Mouse (Mus musculus): Measurements from ENCODE around the gene Grik4. TPM values are rescaled to one million over a fixed set of nuclear protein-coding genes. Genes with fewer than 3 reads are reported as not detected.

The Grik4 gene
- total and polyA plus RNA-seq, 3 experiments = not detected

DNA sequence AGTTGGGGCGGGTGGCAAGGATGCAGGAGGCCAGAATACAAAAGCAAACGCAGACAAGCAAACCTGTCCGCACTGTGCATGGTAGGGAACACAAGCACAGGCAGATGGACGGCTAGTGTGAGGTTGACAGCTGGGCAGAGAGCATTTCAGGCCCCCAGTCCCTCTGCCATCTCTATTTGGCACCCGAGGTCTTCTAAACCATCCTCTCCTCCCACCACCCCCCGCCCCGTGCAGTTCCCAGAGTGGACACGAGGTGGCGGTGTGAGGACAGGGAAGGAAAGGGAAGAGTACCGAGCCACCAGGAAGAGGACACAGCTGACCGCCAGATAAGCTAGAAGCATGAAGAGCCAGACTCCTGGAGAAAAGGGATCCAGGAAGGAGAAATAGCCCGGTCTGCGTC lies 394.2 kb downstream of the Grik4 start:
- dilution Hi-C loops (cut with MboI; ENCODE audit: extremely low pct_ligation_motif_present, extremely low pct_unique_long_range_greater_than_20kb, low sequenced_read_pairs) = no loop called here
- peak; percentile 26 for DNase-seq (ENCODE audit: extremely low read depth)
- H3K4me2 ChIP-seq (ENCODE audit: insufficient read depth, low read depth, poor library complexity, severe bottlenecking) = peak overlapping the region; percentile 22; the same call in 1 of the 2 replicates
- no peak overlapping the region for H3K27ac ChIP-seq (ENCODE audit: insufficient read depth, low read depth)
- H3K4me1 ChIP-seq (ENCODE audit: control insufficient read depth in 1 of 2, insufficient read depth in 2 of 2) = peaks cover 0 to 5% of the 10 kb centered on the region in 2 experiments; a peak in 3 of 4 replicates
- no peaks in the 10 kb centered on the region for H3K9me3 ChIP-seq (replicated peaks; ENCODE audit: low read length)
- no peak overlapping the region for H3K9ac ChIP-seq (ENCODE audit: insufficient read depth, low read depth)
- peaks cover 57% of the 10 kb centered on the region for H3K27me3 ChIP-seq (replicated peaks)
- H3K79me2 ChIP-seq (replicated peaks; ENCODE audit: control insufficient read depth, extremely low read depth, insufficient read depth, poor library complexity, severe bottlenecking) = no peaks in the 10 kb centered on the region
- H3K36me3 ChIP-seq (replicated peaks in 1 of 2; ENCODE audit: control insufficient read depth in 1 of 2, insufficient read depth in 1 of 2, low read length in 1 of 2) = no peaks in the 10 kb centered on the region
- in situ Hi-C loops (cut with MboI; ENCODE audit: low pct_ligation_motif_present, low pct_unique_long_range_greater_than_20kb, low sequenced_read_pairs) = loop anchor here (25.0 kb wide), 1 partner anchor 387 kb away; the partner anchor contains the start of gene Grik4
- H3K4me3 ChIP-seq (replicated peaks in 1 of 3; ENCODE audit: low read depth in 2 of 3, low read length in 2 of 3, poor library complexity in 1 of 3) = no peak overlapping the region
- TF ChIP-seq NELFE (IDR thresholded peaks at IDR 0.05; ENCODE audit: low read depth, low read length) (peak; percentile 11; the same call in 1 of the 2 replicates), CHD1 (IDR thresholded peaks at IDR 0.05; ENCODE audit: low read depth, low read length) (no peak), USF1 (IDR thresholded peaks at IDR 0.05; ENCODE audit: low read depth, low read length) (no peak), JUN (IDR thresholded peaks at IDR 0.05; ENCODE audit: insufficient read depth, low read depth, low read length) (no peak), ELF1 (IDR thresholded peaks at IDR 0.05; ENCODE audit: low read depth, low read length) (peak; percentile 51; the same call in 1 of the 2 replicates), RAD21 (IDR thresholded peaks at IDR 0.05; ENCODE audit: low read depth, low read length) (peak; percentile 62), CTCF (conservative IDR thresholded peaks at IDR 0.05 in 1 of 2, IDR thresholded peaks at IDR 0.05 in 1 of 2; ENCODE audit: low read depth in 2 of 2, low read length in 2 of 2) (peak; percentile 40 to 80), MAZ (IDR thresholded peaks at IDR 0.05; ENCODE audit: low read depth, low read length) (peak; percentile 85; the same call in 1 of the 2 replicates), SMC3 (IDR thresholded peaks at IDR 0.05; ENCODE audit: low read depth, low read length) (peak; percentile 74)

DNA sequence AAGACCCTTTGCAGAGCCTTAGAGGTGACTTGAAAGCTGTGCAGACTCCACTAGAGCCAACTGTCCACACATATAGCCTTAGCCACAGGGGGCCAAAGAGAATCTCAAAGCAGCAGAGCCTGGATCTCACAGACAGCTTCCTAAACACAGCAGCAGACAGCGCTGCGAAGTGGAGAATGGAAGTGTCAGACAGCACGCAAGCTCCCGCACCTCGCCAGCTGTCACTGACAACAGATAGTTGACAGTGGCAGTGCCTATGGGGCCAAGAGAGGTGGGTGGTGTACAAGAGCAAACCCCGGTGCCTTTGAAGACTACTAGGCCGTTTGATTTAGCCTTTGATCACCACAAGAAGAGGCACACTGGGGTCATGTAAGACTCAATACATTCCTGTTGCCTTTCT lies 395.3 kb downstream of the Grik4 start:
- H3K36me3 ChIP-seq (replicated peaks in 1 of 2; ENCODE audit: control insufficient read depth in 1 of 2, insufficient read depth in 1 of 2, low read length in 1 of 2) = no peaks in the 10 kb centered on the region
- no peaks in the 10 kb centered on the region for H3K9me3 ChIP-seq (replicated peaks; ENCODE audit: low read length)
- no peaks in the 10 kb centered on the region for H3K79me2 ChIP-seq (replicated peaks; ENCODE audit: control insufficient read depth, extremely low read depth, insufficient read depth, poor library complexity, severe bottlenecking)
- DNase-seq (ENCODE audit: extremely low read depth) = no peak
- no peak overlapping the region for H3K27ac ChIP-seq (ENCODE audit: insufficient read depth, low read depth)
- peaks cover 0 to 5% of the 10 kb centered on the region in 2 experiments; a peak in 3 of 4 replicates for H3K4me1 ChIP-seq (ENCODE audit: control insufficient read depth in 1 of 2, insufficient read depth in 2 of 2)
- dilution Hi-C loops (cut with MboI; ENCODE audit: extremely low pct_ligation_motif_present, extremely low pct_unique_long_range_greater_than_20kb, low sequenced_read_pairs) = no loop called here
- H3K4me2 ChIP-seq (ENCODE audit: insufficient read depth, low read depth, poor library complexity, severe bottlenecking) = no peak overlapping the region
- peaks cover 54% of the 10 kb centered on the region for H3K27me3 ChIP-seq (replicated peaks)
- no peak for TF ChIP-seq ZNF384 (IDR thresholded peaks at IDR 0.05; ENCODE audit: low read depth, low read length)
- TF ChIP-seq ZKSCAN1 (IDR thresholded peaks at IDR 0.05; ENCODE audit: borderline replicate concordance, low read depth, low read length) = no peak
- no peak for TF ChIP-seq USF1 (IDR thresholded peaks at IDR 0.05; ENCODE audit: low read depth, low read length)
- no peak for TF ChIP-seq POLR2A (IDR thresholded peaks at IDR 0.05; ENCODE audit: low read depth, low read length)
- TF ChIP-seq IRF4 (IDR thresholded peaks at IDR 0.05; ENCODE audit: low read depth, low read length) = no peak
- no peak for TF ChIP-seq ELF1 (IDR thresholded peaks at IDR 0.05; ENCODE audit: low read depth, low read length)
- no peak for TF ChIP-seq SMC3 (IDR thresholded peaks at IDR 0.05; ENCODE audit: low read depth, low read length)
- TF ChIP-seq MEF2A (IDR thresholded peaks at IDR 0.05; ENCODE audit: borderline replicate concordance, low read depth, low read length) = no peak
- no peak for TF ChIP-seq TBP (conservative IDR thresholded peaks at IDR 0.05; ENCODE audit: low read depth, low read length)
- no peak for TF ChIP-seq KAT2A (IDR thresholded peaks at IDR 0.05; ENCODE audit: insufficient replicate concordance, low read length)
- TF ChIP-seq CHD2 (IDR thresholded peaks at IDR 0.05; ENCODE audit: low read length) = no peak
- TF ChIP-seq ETS1 (conservative IDR thresholded peaks at IDR 0.05; ENCODE audit: low read depth, low read length) = no peak
- no peak for TF ChIP-seq USF2 (conservative IDR thresholded peaks at IDR 0.05; ENCODE audit: low read depth, low read length)
- H3K9ac ChIP-seq (ENCODE audit: insufficient read depth, low read depth) = no peak overlapping the region
- in situ Hi-C loops (cut with MboI; ENCODE audit: low pct_ligation_motif_present, low pct_unique_long_range_greater_than_20kb, low sequenced_read_pairs) = no loop called here
- H3K4me3 ChIP-seq (replicated peaks in 1 of 3; ENCODE audit: low read depth in 2 of 3, low read length in 2 of 3, poor library complexity in 1 of 3) = no peak overlapping the region

All from CH12.LX (cell line).